In the genomic region with DNA sequence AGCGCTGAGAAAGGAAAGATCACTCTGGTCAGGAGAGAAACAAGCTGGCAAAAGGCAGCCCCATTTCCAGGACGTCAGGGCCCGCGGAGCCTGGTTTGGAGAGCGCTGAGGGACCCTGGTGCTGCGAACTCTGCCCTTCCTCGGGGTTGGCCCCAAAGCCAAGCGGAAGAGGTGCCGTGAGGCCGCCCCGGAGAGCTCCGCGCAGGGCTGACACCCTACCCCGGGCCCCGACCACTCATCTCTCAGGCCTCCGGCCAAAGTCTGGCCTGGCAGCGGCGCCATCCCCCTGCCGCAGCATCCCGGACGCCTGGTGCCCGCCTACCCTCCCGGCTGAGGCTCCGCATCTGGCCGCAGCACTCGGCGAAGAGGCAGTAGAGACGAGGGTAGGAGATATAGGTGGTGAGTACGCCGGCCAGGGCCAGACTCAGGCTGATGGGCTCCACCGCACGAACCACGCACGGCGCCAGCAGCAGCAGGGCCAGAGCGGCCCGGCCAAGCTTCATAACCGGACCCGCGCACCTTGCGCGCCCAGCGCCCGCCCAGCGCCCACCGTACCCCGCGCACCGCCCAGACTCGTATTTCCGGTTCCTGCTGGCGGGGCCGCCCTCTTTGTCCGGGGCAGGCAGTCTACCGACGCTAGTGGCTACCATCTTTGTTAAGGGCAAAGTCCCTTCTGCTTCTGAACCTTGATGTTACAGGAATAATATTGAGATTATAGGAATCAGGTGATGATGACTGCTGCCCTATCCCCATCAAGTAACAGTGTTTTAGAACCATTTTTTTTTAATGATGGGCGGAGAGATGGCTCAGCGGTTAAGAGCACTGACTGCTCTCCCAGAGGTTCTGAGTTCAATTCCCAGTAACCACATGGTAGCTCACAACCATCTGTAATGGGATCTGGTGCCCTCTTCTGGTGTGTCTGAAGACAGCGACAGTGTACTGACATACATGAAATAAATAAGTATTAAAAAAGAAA, we compare ENCODE assay signal across 8 mouse cellular contexts. TPM values are rescaled to one million over a fixed set of nuclear protein-coding genes. Genes with fewer than 3 reads are reported as not detected.
DNase-seq lines count a peak whose midpoint lies in the region; ATAC-seq and TF ChIP-seq lines count a peak whose summit lies in the region.

A gene (minus strand): TSS at position 582 of the 976 bp plus-strand sequence.

- H3K4me2 ChIP-seq in forebrain, postnatal 0 days (ENCODE audit: low read depth): peak within 1 kb of the TSS; percentile 83
- H3K4me2 ChIP-seq in lung, embryonic 15.5 days: peak within 1 kb of the TSS; percentile 91

- 6% methylated on average over 59 of the region's 59 CpGs for WGBS in forebrain, postnatal 0 days
- WGBS in lung, embryonic 15.5 days: 2% methylated on average over 54 of the region's 59 CpGs

- peak; percentile 73 for ATAC-seq in G1E (ENCODE audit: extremely low read depth, insufficient number of reproducible peaks, low FRiP score, poor library complexity, severe bottlenecking)
- peak; percentile 97 for ATAC-seq in forebrain, postnatal 0 days
- peak; percentile 91 for ATAC-seq in lung, embryonic 15.5 days (ENCODE audit: borderline replicate concordance, extremely low read depth, low FRiP score, low TSS enrichment)

- H3K27me3 ChIP-seq in G1E (ENCODE audit: insufficient read depth, low read length): no peaks in the 10 kb centered on the region
- no peaks in the 10 kb centered on the region for H3K27me3 ChIP-seq in forebrain, postnatal 0 days (ENCODE audit: insufficient read depth, low read length)
- no peaks in the 10 kb centered on the region for H3K27me3 ChIP-seq in lung, embryonic 15.5 days

- TF ChIP-seq CTCF in G1E (IDR thresholded peaks at IDR 0.05; ENCODE audit: low read depth, low read length): no peak
- no peak for TF ChIP-seq CTCF in forebrain, postnatal 0 days (IDR thresholded peaks at IDR 0.05; ENCODE audit: low read depth)

- peak within 1 kb of the TSS; percentile 99 for H3K4me3 ChIP-seq in G1E (ENCODE audit: low read depth, low read length)
- H3K4me3 ChIP-seq in forebrain, postnatal 0 days (ENCODE audit: low read depth, low read length): peak within 1 kb of the TSS; percentile 96
- H3K4me3 ChIP-seq in lung, embryonic 15.5 days: peak within 1 kb of the TSS; percentile 99

- DNase-seq in G1E (ENCODE audit: low spot score): peak; percentile 80
- peak; percentile 90 for DNase-seq in cerebellum, adult 18-20 months
- peak; percentile 93 for DNase-seq in forebrain, postnatal 0 days
- DNase-seq in heart, postnatal 4 days: peak; percentile 92
- DNase-seq in layer of hippocampus, adult 8-10 months (ENCODE audit: low spot score in 2 of 2): peak; percentile 88 to 90
- DNase-seq in ovary, adult 18-20 months (ENCODE audit: low spot score): peak; percentile 81
- DNase-seq in thymus, postnatal 0 days (ENCODE audit: low spot score): peak; percentile 86

- H3K9ac ChIP-seq in forebrain, postnatal 0 days: peak within 1 kb of the TSS; percentile 88
- H3K9ac ChIP-seq in lung, embryonic 15.5 days: peak within 1 kb of the TSS; percentile 96

- H3K9me3 ChIP-seq in G1E (replicated peaks): no peaks in the 10 kb centered on the region
- no peaks in the 10 kb centered on the region for H3K9me3 ChIP-seq in forebrain, postnatal 0 days (ENCODE audit: low read length)
- no peaks in the 10 kb centered on the region for H3K9me3 ChIP-seq in lung, embryonic 15.5 days

- H3K4me1 ChIP-seq in G1E (ENCODE audit: insufficient read depth, low read depth, low read length): peaks cover 39% of the 10 kb centered on the region
- H3K4me1 ChIP-seq in forebrain, postnatal 0 days (ENCODE audit: insufficient read depth): peaks cover 15% of the 10 kb centered on the region; the same call in 1 of the 2 replicates
- H3K4me1 ChIP-seq in lung, embryonic 15.5 days: peaks cover 16% of the 10 kb centered on the region

- peak within 1 kb of the TSS; percentile 84 for H3K27ac ChIP-seq in forebrain, postnatal 0 days (ENCODE audit: low read depth, low read length)
- peak within 1 kb of the TSS; percentile 66 for H3K27ac ChIP-seq in lung, embryonic 15.5 days

- peaks cover 62% of the 10 kb centered on the region for H3K36me3 ChIP-seq in G1E (replicated peaks)
- peaks cover 30% of the 10 kb centered on the region for H3K36me3 ChIP-seq in forebrain, postnatal 0 days (ENCODE audit: insufficient read depth)
- H3K36me3 ChIP-seq in lung, embryonic 15.5 days: peaks cover 26% of the 10 kb centered on the region

RNA-seq across cellular contexts. Expression of the gene that starts here (rescaled TPM):
- total RNA-seq in G1E (2014; fragmentation: Nextera tagmentation) (31.2 and 33.0 TPM in 2 replicates), G1E (2017) (45.2 and 47.0 TPM in 2 replicates)
- polyA plus RNA-seq in G1E (2012): 94.3 and 129 TPM in 2 replicates
- 53.6 and 71.6 TPM in 2 replicates for total RNA-seq in forebrain, postnatal 0 days (2014; rRNA removed)
- polyA plus RNA-seq in forebrain, postnatal 0 days (2015; fragmentation: Nextera tagmentation; extraction: Ambion mirVana): 97.3 and 105 TPM in 2 replicates
- 10 to 100 TPM; 20.5 to 20.6 TPM for total RNA-seq in heart, postnatal 4 days (2021)
- total RNA-seq in layer of hippocampus, adult 8-10 months (2022): 10 to 100 TPM; 41.3 to 47.7 (median 44.4) TPM
- polyA plus RNA-seq in lung, embryonic 15.5 days (2015; fragmentation: Nextera tagmentation; extraction: Ambion mirVana): 79.3 and 79.4 TPM in 2 replicates
- 80.1 and 83.6 TPM in 2 replicates for polyA plus RNA-seq in thymus, postnatal 0 days (2015; fragmentation: Nextera tagmentation; extraction: Ambion mirVana)

Comparison
In these comparisons a context has a peak if more than half of its experiments do, and no peak if none do; other contexts are left out.
1. Peak in every context shown above with its lines: DNase-seq, ATAC-seq, H3K4me3 ChIP-seq and H3K27ac ChIP-seq.